Mouse (Mus musculus): ENCODE measurements around the gene 1700019D03Rik. TPM values are rescaled to one million over a fixed set of nuclear protein-coding genes. Genes with fewer than 3 reads are reported as not detected.

The 1700019D03Rik gene
- polyA plus RNA-seq, 1 experiment from 2014 or later: 5.3 TPM

- Histone ChIP-seq H3K9ac (replicated peaks) (no peak overlapping the region), H3K4me3 (replicated peaks) (no peak overlapping the region), H3K4me2 (no peak overlapping the region), H3K36me3 (no peaks in the 10 kb centered on the region), H3K9me3 (replicated peaks) (no peaks in the 10 kb centered on the region), H3K27ac (replicated peaks) (no peak overlapping the region), H3K4me1 (no peaks in the 10 kb centered on the region), H3K27me3 (replicated peaks) (no peaks in the 10 kb centered on the region)
- WGBS: 72% methylated on average over 5 of the region's 5 CpGs
- ATAC-seq (ENCODE audit: low FRiP score): no peak
Observed at GRCm38 (mm10) chr1:53015606-53016005, 4.4 kb downstream of the 1700019D03Rik start.

- Histone ChIP-seq H3K4me2 (no peak overlapping the region), H3K9me3 (replicated peaks) (no peaks in the 10 kb centered on the region), H3K9ac (replicated peaks) (no peak overlapping the region), H3K4me1 (no peaks in the 10 kb centered on the region), H3K4me3 (replicated peaks) (no peak overlapping the region), H3K36me3 (no peaks in the 10 kb centered on the region), H3K27ac (replicated peaks) (no peak overlapping the region), H3K27me3 (replicated peaks) (no peaks in the 10 kb centered on the region)
- no peak for ATAC-seq (ENCODE audit: low FRiP score)
- WGBS: 89% methylated on average over 6 of the region's 6 CpGs
Observed at GRCm38 (mm10) chr1:53014716-53015115, 5.3 kb downstream of the 1700019D03Rik start.

GRCm38 (mm10) chr1:52986692-52987091, 33.3 kb downstream of the 1700019D03Rik start:
- H3K9ac ChIP-seq (replicated peaks): no peak overlapping the region
- no peaks in the 10 kb centered on the region for H3K9me3 ChIP-seq (replicated peaks)
- no peak overlapping the region for H3K4me2 ChIP-seq
- no peaks in the 10 kb centered on the region for H3K4me1 ChIP-seq
- H3K27ac ChIP-seq (replicated peaks): no peak overlapping the region
- no peak overlapping the region for H3K4me3 ChIP-seq (replicated peaks)
- ATAC-seq (ENCODE audit: low FRiP score): no peak
- 69% methylated on average over 5 of the region's 5 CpGs for WGBS
- no peaks in the 10 kb centered on the region for H3K36me3 ChIP-seq
- no peaks in the 10 kb centered on the region for H3K27me3 ChIP-seq (replicated peaks)

GRCm38 (mm10) chr1:52973198-52973597, 46.8 kb downstream of the 1700019D03Rik start:
- 75% methylated on average over 5 of the region's 5 CpGs for WGBS
- Histone ChIP-seq H3K27me3 (replicated peaks) (no peaks in the 10 kb centered on the region), H3K9ac (replicated peaks) (no peak overlapping the region), H3K9me3 (replicated peaks) (no peaks in the 10 kb centered on the region), H3K4me2 (no peak overlapping the region), H3K4me1 (peaks cover 3% of the 10 kb centered on the region), H3K36me3 (no peaks in the 10 kb centered on the region), H3K4me3 (replicated peaks) (no peak overlapping the region), H3K27ac (replicated peaks) (no peak overlapping the region)
- ATAC-seq (ENCODE audit: low FRiP score): no peak

- peak; percentile 85 for ATAC-seq (ENCODE audit: low FRiP score)
- Histone ChIP-seq H3K9ac (replicated peaks) (no peak overlapping the region), H3K27ac (replicated peaks) (no peak overlapping the region; the same call in 1 of the 2 replicates), H3K27me3 (replicated peaks) (no peaks in the 10 kb centered on the region), H3K4me2 (no peak overlapping the region), H3K4me3 (replicated peaks) (no peak overlapping the region), H3K36me3 (no peaks in the 10 kb centered on the region), H3K4me1 (peaks cover 3% of the 10 kb centered on the region), H3K9me3 (replicated peaks) (no peaks in the 10 kb centered on the region)
- WGBS: 65% methylated on average over 2 of the region's 2 CpGs
Observed at GRCm38 (mm10) chr1:52971881-52972503, 48.0 kb downstream of the 1700019D03Rik start.

- H3K4me3 ChIP-seq (replicated peaks): no peak overlapping the region
- ATAC-seq (ENCODE audit: low FRiP score): no peak
- no peak overlapping the region for H3K4me2 ChIP-seq
- 77% methylated on average over 8 of the region's 8 CpGs for WGBS
- H3K4me1 ChIP-seq: no peaks in the 10 kb centered on the region
- H3K9ac ChIP-seq (replicated peaks): no peak overlapping the region
- H3K36me3 ChIP-seq: no peaks in the 10 kb centered on the region
- H3K27ac ChIP-seq (replicated peaks): no peak overlapping the region
- H3K27me3 ChIP-seq (replicated peaks): no peaks in the 10 kb centered on the region
- H3K9me3 ChIP-seq (replicated peaks): no peaks in the 10 kb centered on the region
Observed at GRCm38 (mm10) chr1:52964581-52964980, 55.4 kb downstream of the 1700019D03Rik start.

GRCm38 (mm10) chr1:52963097-52963496, 56.9 kb downstream of the 1700019D03Rik start:
- no peaks in the 10 kb centered on the region for H3K4me1 ChIP-seq
- ATAC-seq (ENCODE audit: low FRiP score): no peak
- 86% methylated on average over 2 of the region's 2 CpGs for WGBS

GRCm38 (mm10) chr1:52960191-52960590, 59.8 kb downstream of the 1700019D03Rik start:
- Histone ChIP-seq H3K4me1 (no peaks in the 10 kb centered on the region), H3K4me3 (replicated peaks) (no peak overlapping the region), H3K36me3 (no peaks in the 10 kb centered on the region), H3K9ac (replicated peaks) (no peak overlapping the region), H3K9me3 (replicated peaks) (no peaks in the 10 kb centered on the region), H3K4me2 (no peak overlapping the region), H3K27me3 (replicated peaks) (no peaks in the 10 kb centered on the region), H3K27ac (replicated peaks) (no peak overlapping the region)
- 83% methylated on average over 6 of the region's 6 CpGs for WGBS
- no peak for ATAC-seq (ENCODE audit: low FRiP score)

More at GRCm38 (mm10) chr1:52963097-52963496, 56.9 kb downstream of the 1700019D03Rik start:
- no peak overlapping the region for H3K27ac ChIP-seq (replicated peaks)
- H3K27me3 ChIP-seq (replicated peaks): no peaks in the 10 kb centered on the region
- H3K36me3 ChIP-seq: no peaks in the 10 kb centered on the region
- H3K4me2 ChIP-seq: no peak overlapping the region
- no peak overlapping the region for H3K9ac ChIP-seq (replicated peaks)
- H3K9me3 ChIP-seq (replicated peaks): no peaks in the 10 kb centered on the region
- H3K4me3 ChIP-seq (replicated peaks): no peak overlapping the region

- Histone ChIP-seq H3K9ac (replicated peaks) (no peak overlapping the region), H3K9me3 (replicated peaks) (no peaks in the 10 kb centered on the region), H3K4me2 (no peak overlapping the region), H3K4me3 (replicated peaks) (no peak overlapping the region), H3K4me1 (peaks cover 19% of the 10 kb centered on the region), H3K27ac (replicated peaks) (no peak overlapping the region), H3K27me3 (replicated peaks) (no peaks in the 10 kb centered on the region), H3K36me3 (no peaks in the 10 kb centered on the region)
- ATAC-seq (ENCODE audit: low FRiP score): no peak
- WGBS: 77% methylated on average over 4 of the region's 4 CpGs
Observed at GRCm38 (mm10) chr1:52956746-52957145, 63.2 kb downstream of the 1700019D03Rik start.

- no peak overlapping the region for H3K27ac ChIP-seq (replicated peaks)
- H3K9me3 ChIP-seq (replicated peaks): no peaks in the 10 kb centered on the region
- no peak overlapping the region for H3K9ac ChIP-seq (replicated peaks)
- H3K4me3 ChIP-seq (replicated peaks): no peak overlapping the region
- no peak for ATAC-seq (ENCODE audit: low FRiP score)
- no peaks in the 10 kb centered on the region for H3K27me3 ChIP-seq (replicated peaks)
- peaks cover 19% of the 10 kb centered on the region for H3K4me1 ChIP-seq
- H3K36me3 ChIP-seq: no peaks in the 10 kb centered on the region
- no peak overlapping the region for H3K4me2 ChIP-seq
- WGBS: 39% methylated on average over 6 of the region's 6 CpGs
Observed at GRCm38 (mm10) chr1:52955102-52955501, 64.9 kb downstream of the 1700019D03Rik start.

GRCm38 (mm10) chr1:52954456-52954855, 65.5 kb downstream of the 1700019D03Rik start:
- WGBS: 78% methylated on average over 2 of the region's 2 CpGs
- ATAC-seq (ENCODE audit: low FRiP score): no peak
- Histone ChIP-seq H3K36me3 (no peaks in the 10 kb centered on the region), H3K27ac (replicated peaks) (no peak overlapping the region), H3K4me1 (peaks cover 19% of the 10 kb centered on the region), H3K9me3 (replicated peaks) (no peaks in the 10 kb centered on the region), H3K4me2 (no peak overlapping the region), H3K4me3 (replicated peaks) (no peak overlapping the region), H3K27me3 (replicated peaks) (no peaks in the 10 kb centered on the region), H3K9ac (replicated peaks) (no peak overlapping the region)

GRCm38 (mm10) chr1:52953548-52953947, 66.4 kb downstream of the 1700019D03Rik start:
- 16% methylated on average over 4 of the region's 4 CpGs for WGBS
- H3K27me3 ChIP-seq (replicated peaks): no peaks in the 10 kb centered on the region
- no peaks in the 10 kb centered on the region for H3K36me3 ChIP-seq
- H3K4me3 ChIP-seq (replicated peaks): peak overlapping the region; percentile 63
- peaks cover 19% of the 10 kb centered on the region for H3K4me1 ChIP-seq
- H3K9ac ChIP-seq (replicated peaks): no peak overlapping the region
- H3K4me2 ChIP-seq: peak overlapping the region; percentile 96
- peak; percentile 6; the same call in 1 of the 2 replicates for ATAC-seq (ENCODE audit: low FRiP score)
- H3K27ac ChIP-seq (replicated peaks): no peak overlapping the region
- no peaks in the 10 kb centered on the region for H3K9me3 ChIP-seq (replicated peaks)

Data from neural tube, embryonic 15.5 days (tissue).